Mouse (Mus musculus) heart, adult 8-10 months (tissue): Measurements from ENCODE around the gene BC004004. TPM values are rescaled to one million over a fixed set of nuclear protein-coding genes. Genes with fewer than 3 reads are reported as not detected.

Experiments
- DNase-seq: peaks from one replicate; pipeline ENCODE4 v3.0.0; 2022; ENCODE audit warnings: low spot score
- total RNA-seq, 4 experiments: library from RNA; stranded (reverse); gene quantifications; 2 replicates each; pipeline ENCODE4 v1.2.4; 2022

Gene BC004004
- total RNA-seq, 4 experiments from 2014 or later = 294 to 476 (median 372) TPM

DNA sequence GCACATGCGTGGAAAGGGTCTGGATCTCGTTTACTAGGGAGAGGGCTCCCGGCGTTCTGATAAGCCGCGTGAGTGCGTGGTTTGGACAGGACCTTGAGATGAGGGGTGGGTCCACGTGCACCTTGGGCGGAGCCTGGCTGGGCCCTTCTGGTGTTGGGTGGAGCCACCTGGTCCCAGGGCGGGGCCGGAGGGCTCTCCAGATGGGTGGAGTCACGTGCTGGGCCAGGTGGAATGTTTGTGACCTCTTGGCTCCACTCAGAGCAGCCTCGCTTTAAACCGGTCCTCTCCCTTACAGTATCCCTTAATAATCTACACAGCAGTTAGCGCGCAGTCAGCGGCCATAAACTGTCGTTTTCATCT is 54.0 kb downstream of the BC004004 start:
- no peak for DNase-seq

GRCm38 (mm10) chr17:29323625-29324024 is 55.0 kb downstream of the BC004004 start:
- DNase-seq = peak; percentile 53

DNA sequence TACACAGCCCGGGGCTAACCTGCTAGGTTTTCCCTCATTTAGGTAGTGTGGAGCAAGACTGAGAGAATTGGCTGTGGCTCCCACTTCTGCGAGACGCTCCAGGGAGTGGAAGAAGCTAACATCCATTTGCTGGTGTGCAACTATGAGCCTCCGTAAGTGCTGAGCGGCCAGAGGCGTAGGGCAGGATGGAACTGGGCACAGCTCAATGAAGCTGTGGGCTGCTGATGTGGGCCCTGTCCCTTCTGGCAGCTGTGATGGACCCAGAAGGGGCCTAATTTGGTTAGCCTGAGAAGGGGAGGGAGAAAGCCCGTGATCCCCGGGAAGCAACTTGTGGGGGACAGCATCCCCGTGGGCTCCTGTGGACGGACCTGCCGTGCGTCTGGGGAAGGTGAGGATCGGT is 57.2 kb downstream of the BC004004 start:
- DNase-seq = no peak

- DNase-seq = peak; percentile 42
Observed at GRCm38 (mm10) chr17:29326531-29327529, 58.2 kb downstream of the BC004004 start.

DNA sequence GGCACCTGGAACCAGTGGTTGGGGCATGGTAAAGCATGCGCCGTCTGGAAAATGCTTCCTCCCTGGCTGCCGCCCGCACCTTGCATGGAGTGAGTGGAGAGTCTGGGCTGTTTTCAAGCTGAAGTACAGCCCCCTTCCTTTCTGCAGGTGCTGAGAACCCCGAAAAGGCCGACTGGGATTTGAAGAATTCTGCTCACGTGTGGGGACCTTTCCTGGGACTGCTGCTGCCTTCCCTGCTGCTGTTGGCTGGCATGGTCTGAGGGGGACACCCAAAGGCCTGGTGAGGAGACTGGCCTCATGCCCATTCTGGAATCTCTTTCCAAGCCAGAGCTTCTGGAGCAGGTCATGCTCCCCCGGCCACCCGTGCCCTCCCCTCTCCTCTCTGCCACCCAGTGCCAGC is 59.1 kb downstream of the BC004004 start:
- DNase-seq = no peak

DNA sequence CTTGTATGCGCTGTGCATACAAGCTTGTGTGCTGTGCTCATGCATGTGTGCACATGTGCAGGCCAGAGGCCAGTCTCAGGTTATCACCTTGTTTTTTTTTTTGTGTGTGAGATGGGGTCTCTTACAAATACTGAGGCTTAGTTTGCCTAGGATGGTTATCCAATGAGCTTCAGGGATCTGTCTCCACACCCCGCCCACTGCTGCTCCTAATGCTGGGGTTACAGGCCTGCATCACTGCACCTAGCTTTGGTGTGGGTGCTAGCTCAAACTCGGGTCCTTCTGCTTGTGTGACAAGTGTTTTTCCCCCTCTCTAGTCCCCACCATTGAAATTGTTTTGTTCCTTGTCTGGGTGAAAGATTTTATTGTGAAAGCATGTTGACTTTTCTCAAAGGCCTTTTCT is 61.6 kb downstream of the BC004004 start:
- DNase-seq = no peak

DNA sequence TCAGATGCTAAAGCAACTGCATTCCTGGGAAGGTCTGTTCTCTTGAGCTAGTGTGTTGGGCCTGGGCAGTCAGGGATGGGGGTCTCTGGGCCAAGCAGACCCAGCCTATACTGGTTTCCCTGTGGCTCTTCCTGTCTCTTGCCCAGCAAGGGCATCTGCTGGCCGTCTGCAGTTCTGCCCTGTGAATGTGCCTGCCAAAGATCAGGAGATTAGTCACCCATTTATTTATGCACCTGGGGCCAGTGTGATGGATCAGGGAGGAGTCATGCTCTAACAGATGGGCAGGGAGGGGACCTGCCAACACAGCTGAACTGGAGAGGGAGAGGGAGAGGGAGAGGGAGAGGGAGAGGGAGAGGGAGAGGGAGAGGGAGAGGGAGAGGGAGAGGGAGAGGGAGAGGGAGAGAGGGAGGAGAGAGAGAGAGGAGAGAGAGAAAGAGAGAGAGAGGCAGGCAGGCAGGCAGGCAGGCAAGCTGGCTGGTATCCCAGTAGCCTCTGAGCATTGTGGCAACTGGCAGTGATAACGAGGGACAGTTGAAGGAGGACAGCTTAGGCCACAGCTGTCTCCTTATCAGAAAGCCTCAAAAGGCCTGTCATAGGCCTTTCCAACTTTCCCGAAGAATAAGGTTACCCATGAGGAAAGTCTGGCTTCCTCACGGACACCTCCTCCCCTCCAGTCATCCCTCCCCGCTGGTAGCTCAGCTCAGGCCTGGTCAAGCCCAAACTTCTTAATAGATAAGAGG is 62.3 kb downstream of the BC004004 start:
- DNase-seq = no peak

- DNase-seq = no peak
Observed at GRCm38 (mm10) chr17:29332186-29332685, 63.6 kb downstream of the BC004004 start.

GRCm38 (mm10) chr17:29336266-29336990 is 67.8 kb downstream of the BC004004 start:
- no peak for DNase-seq

- no peak for DNase-seq
Observed at GRCm38 (mm10) chr17:29337979-29338823, 69.6 kb downstream of the BC004004 start.

DNA sequence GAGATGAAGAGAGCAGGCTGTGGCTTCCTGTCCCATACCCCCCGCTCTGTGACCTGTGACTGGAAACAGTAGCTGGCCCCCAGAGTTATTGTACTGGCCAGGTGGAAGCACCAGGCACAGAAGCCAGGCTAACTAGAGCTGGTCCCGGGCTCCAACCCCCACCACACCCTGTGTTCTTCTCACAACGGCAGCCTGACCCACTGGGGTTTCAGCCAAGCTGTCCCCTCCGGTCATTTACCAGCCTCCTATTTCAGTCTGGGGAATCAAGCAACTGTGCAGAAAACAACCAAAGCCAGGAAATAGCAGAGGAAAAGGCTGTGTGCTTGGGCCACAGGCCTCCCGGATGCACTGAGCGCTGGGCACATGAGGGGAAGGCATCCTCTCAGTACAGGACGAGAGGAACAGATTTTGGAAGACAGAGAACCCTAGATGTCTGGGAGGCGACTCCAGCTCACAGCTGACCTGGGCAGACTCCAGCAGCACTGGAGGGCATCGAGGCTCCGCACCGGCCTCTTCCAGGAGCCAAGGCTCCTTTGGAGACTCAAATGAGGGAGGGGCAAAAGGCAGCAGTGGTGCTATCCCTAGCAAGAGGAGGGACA is 70.7 kb downstream of the BC004004 start:
- no peak for DNase-seq

- DNase-seq = no peak
Observed at GRCm38 (mm10) chr17:29340406-29341261, 72.0 kb downstream of the BC004004 start.

DNA sequence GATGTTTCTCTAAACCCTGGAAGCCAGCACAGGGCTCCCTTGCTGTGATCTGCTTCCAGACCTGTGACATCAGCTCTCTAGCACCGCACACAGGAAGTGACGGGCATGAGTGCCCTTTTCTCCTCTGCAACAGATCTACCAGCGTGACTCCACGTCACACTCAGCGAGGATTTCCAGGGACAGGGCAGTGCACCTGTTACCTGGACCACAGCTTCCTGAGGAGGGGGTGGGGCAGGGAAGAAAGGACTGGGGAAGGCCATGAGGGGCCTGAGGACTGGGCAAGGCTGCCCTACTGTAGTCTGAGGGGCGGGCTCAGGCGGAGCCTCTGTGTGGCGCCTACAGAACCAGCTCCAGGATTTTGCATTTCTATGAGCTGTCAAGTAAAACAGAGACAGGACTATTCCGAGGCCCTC is 73.0 kb downstream of the BC004004 start:
- no peak for DNase-seq

- peak; percentile 76 for DNase-seq
Observed at GRCm38 (mm10) chr17:29342010-29342910, 73.7 kb downstream of the BC004004 start.

- DNase-seq = no peak
Observed at GRCm38 (mm10) chr17:29343241-29343640, 74.7 kb downstream of the BC004004 start.

GRCm38 (mm10) chr17:29345272-29345671 is 76.7 kb downstream of the BC004004 start:
- DNase-seq = no peak

GRCm38 (mm10) chr17:29346496-29347125 is 78.0 kb downstream of the BC004004 start:
- no peak for DNase-seq

DNA sequence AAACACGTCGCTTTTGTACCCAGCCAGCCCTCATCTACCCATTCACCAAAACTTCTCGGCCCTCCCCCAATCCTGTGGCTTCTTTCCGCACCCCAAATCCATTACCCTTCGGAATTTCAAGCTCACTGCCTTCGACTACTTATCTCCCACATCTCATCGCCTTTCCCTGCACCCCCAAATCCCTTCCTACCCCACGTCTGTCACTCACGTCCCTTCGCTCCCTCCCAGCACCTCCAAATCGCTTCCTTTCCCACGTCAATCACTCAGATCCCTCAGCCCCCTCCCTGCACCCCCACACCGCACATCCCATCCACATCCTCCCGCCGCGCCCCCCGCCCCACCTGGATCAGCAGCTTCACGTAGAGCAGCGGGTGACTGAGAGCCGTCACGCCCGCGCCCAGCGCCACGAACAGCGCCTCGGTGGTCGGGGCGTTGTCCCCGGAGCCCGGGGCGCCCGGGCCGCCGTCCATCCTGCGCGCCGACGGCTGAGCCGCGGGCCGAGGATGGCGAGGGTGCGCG is 78.6 kb downstream of the BC004004 start:
- DNase-seq = no peak
